Mouse (Mus musculus) CH12.LX (cell line): Measurements from ENCODE around the gene Myo3b.

ENCODE experiments used
- CHD2 ChIP-seq: IDR thresholded peaks from 2 replicates; pipeline ENCODE4 v1.6.1; 2011; ENCODE audit warnings: low read length, improper control_type of control experiment
- CTCF ChIP-seq, 2 experiments: IDR thresholded peaks in 1 of 2; conservative IDR thresholded peaks in 1 of 2; 2 replicates each; pipeline ENCODE4 v1.5.1; 2011 to 2012; ENCODE audit warnings: low read depth in 2 of 2, low read length in 2 of 2, improper control_type of control experiment in 1 of 2, inconsistent platforms in 1 of 2, mild to moderate bottlenecking in 1 of 2, moderate library complexity in 1 of 2
- EP300 ChIP-seq: IDR thresholded peaks from 2 replicates; pipeline ENCODE4 v1.6.1; 2011; ENCODE audit warnings: low read length, improper control_type of control experiment
- GABPA ChIP-seq: IDR thresholded peaks from 2 replicates; pipeline ENCODE4 v1.6.1; 2012; ENCODE audit warnings: low read depth, low read length, improper control_type of control experiment, inconsistent platforms; ENCODE audit not compliant: insufficient replicate concordance
- MAFK ChIP-seq: IDR thresholded peaks from 2 replicates; pipeline ENCODE4 v1.6.1; 2011; ENCODE audit warnings: low read length, improper control_type of control experiment; ENCODE audit not compliant: insufficient replicate concordance
- MAZ ChIP-seq: IDR thresholded peaks from 2 replicates; pipeline ENCODE4 v1.6.1; 2012; ENCODE audit warnings: low read depth, mild to moderate bottlenecking, inconsistent platforms, low read length, improper control_type of control experiment, moderate library complexity
- POLR2A ChIP-seq: IDR thresholded peaks from 2 replicates; pipeline ENCODE4 v1.6.1; 2011; ENCODE audit warnings: low read depth, mild to moderate bottlenecking, improper control_type of control experiment, low read length
- RCOR1 ChIP-seq: conservative IDR thresholded peaks from 2 replicates; pipeline ENCODE4 v1.6.1; 2012; ENCODE audit warnings: low read depth, mild to moderate bottlenecking, inconsistent platforms, low read length, improper control_type of control experiment
- SMC3 ChIP-seq: IDR thresholded peaks from 2 replicates; pipeline ENCODE4 v1.6.1; 2011; ENCODE audit warnings: low read depth, low read length, improper control_type of control experiment

DNA sequence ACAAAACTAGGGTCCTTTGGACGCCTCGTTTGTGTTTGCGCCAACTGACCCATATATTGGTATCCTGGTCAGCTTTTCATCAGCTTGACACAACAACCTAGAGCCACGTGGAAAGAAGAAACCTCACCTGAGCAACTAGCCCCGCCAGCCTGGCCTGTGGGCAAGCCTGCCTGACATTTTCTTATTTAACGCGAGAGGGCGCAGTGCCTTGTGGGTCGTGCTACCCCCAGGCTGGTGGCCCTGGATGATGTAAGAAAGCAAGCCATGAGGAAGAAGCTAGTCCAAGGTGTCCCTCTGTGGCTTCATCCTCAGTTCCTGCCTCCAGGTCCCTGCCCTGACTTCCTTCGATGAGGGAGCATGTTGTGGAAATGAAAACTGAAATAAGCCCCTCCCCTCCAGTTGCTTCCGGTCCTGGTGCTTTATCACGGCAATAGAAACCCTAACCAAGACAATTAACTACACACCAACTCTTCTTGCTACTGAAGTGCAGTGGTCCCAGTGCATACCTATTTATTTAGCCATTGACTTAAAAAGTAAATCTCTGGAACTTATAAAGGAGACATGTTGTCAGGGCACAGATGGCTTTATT is 108.2 kb downstream of the Myo3b start:
- TF ChIP-seq SMC3 (no peak), CTCF (conservative IDR thresholded peaks at IDR 0.05 in 1 of 2, IDR thresholded peaks at IDR 0.05 in 1 of 2; ENCODE audit: low read depth in 2 of 2, low read length in 2 of 2) (peak in 1 of 2 experiments; percentile 50; a peak in 2 of 4 replicates), EP300 (no peak), MAZ (no peak), POLR2A (no peak), CHD2 (no peak), MAFK (no peak), GABPA (no peak), RCOR1 (no peak)
